Mouse (Mus musculus) heart, adult 2 months (tissue): ENCODE data around the gene Gas2l1.

Experiments used
- CTCF ChIP-seq: fragments of 200-600 bp; IDR thresholded peaks from 2 replicates; pipeline ENCODE4 v1.8.1; 2022; ENCODE audit warnings: antibody characterized with exemption, mild to moderate bottlenecking, moderate library complexity
- POLR2A ChIP-seq: fragments of 200-500 bp; IDR thresholded peaks from 2 replicates; pipeline ENCODE4 v1.6.1; 2011; ENCODE audit warnings: mild to moderate bottlenecking, low read depth, low read length, control low read depth; ENCODE audit not compliant: insufficient read depth

DNA sequence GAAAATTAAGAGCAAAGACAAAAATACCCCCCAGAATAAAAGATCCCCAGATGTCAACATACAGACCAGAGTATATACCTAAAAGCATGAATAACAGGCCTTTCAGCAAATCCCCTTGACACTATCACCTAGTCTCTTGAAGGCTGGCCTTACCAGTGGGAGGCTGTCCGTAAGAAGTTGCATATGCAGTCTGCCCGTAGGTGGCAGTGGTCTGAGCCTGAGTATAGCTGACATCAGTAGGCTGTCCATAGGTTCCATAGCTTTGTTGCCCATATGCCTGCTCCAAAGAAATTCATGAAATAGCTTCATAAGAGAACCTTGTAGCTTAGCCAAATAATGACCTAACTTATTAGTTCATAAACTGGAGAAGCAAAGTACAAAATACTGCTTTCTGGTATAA lies 26.6 kb upstream of the Gas2l1 start:
- TF ChIP-seq CTCF (peak; percentile 43), POLR2A (no peak)
